Mouse (Mus musculus) intestine, embryonic 14.5 days (tissue): ENCODE results near the gene 4921539E11Rik. TPM values are rescaled to one million over a fixed set of nuclear protein-coding genes. Genes with fewer than 3 reads are reported as not detected.

Experiments
- ATAC-seq: fragments of 200-750 bp; cut with Nextera tagmentation; replicated peaks from 2 replicates; pipeline ENCODE4 v1.8.0; 2017; ENCODE audit warnings: low read depth, moderate number of reproducible peaks, moderate TSS enrichment, moderate library complexity; ENCODE audit not compliant: low FRiP score, low TSS enrichment
- DNase-seq: peaks from one replicate; pipeline ENCODE4 v3.0.0-alpha.2; 2018; ENCODE audit warnings: low spot score
- H3K27ac ChIP-seq: fragments of 300-500 bp; sonication (generic); 2 replicates; pipeline ENCODE4 v1.5.1; 2014; ENCODE audit warnings: low read depth, mild to moderate bottlenecking, control low read depth
- H3K27me3 ChIP-seq: fragments of 300-500 bp; sonication (generic); replicated peaks from 2 replicates; pipeline ENCODE4 v1.6.1; 2014; ENCODE audit warnings: low read length, control low read depth; ENCODE audit not compliant: control insufficient read depth, insufficient read depth
- H3K36me3 ChIP-seq: fragments of 300-500 bp; sonication (generic); 2 replicates; pipeline ENCODE4 v1.6.1; 2014; ENCODE audit warnings: low read length, control low read depth; ENCODE audit not compliant: control insufficient read depth, insufficient read depth
- H3K4me1 ChIP-seq: fragments of 300-500 bp; sonication (generic); replicated peaks from 2 replicates; pipeline ENCODE4 v1.6.1; 2014; ENCODE audit warnings: low read length, control low read depth, mixed read lengths; ENCODE audit not compliant: control insufficient read depth, insufficient read depth
- H3K4me2 ChIP-seq: fragments of 300-500 bp; sonication (generic); 2 replicates; pipeline ENCODE4 v1.6.1; 2014; ENCODE audit warnings: low read length
- H3K4me3 ChIP-seq: fragments of 300-500 bp; sonication (generic); 2 replicates; pipeline ENCODE4 v1.5.1; 2014; ENCODE audit warnings: low read depth, low read length, control low read depth, mixed read lengths
- H3K9ac ChIP-seq: fragments of 300-500 bp; sonication (generic); 2 replicates; pipeline ENCODE4 v1.6.1; 2014; ENCODE audit warnings: mild to moderate bottlenecking, low read length
- H3K9me3 ChIP-seq: fragments of 300-500 bp; sonication (generic); 2 replicates; pipeline ENCODE4 v1.6.1; 2016; ENCODE audit warnings: low read length, control low read depth; ENCODE audit not compliant: control insufficient read depth
- WGBS: fragments of 180-500 bp; shearing (Covaris S2); extraction: QIAGEN DNeasy Blood & Tissue Kit; methylation state at CpG from one replicate; pipeline ENCODE4 v1.1.7; 2014; 5-methylcytosine and 5-hydroxymethylcytosine counted together
- polyA plus RNA-seq: library from polyadenylated mRNA; unstranded; fragments of >200 nt; fragmentation: Nextera tagmentation; extraction: Ambion mirVana; gene quantifications from 2 replicates; pipeline ENCODE4 v1.2.1, GENCODE M21; 2014

4921539E11Rik gene
- not detected in 2 replicates for polyA plus RNA-seq

DNA sequence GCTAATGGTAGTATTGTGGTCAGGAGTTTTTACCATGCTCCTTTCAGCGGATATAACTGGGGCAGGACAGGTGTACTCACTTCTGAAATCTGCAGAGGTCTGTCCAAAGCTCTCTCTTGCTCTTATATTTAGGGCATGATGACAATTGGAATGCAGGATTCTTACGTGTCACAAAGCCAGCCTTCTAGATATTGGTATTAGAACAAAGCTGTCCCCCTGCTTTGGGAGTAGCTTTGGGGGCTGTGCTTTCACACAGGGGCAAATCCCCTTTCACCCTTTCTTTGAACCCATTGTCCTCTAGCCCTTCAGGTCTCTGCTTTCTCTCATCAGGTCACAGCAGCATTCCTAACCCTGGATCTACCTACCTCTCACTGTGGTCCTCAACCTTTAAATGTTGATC is at the start of gene 4921539E11Rik:
4921539E11Rik (minus strand) TSS at position 101 of the 400 bp plus-strand sequence.
- Histone ChIP-seq H3K9ac (no peak within 1 kb of the TSS), H3K27me3 (no peaks in the 10 kb centered on the region), H3K4me3 (no peak within 1 kb of the TSS), H3K36me3 (no peaks in the 10 kb centered on the region), H3K4me1 (no peaks in the 10 kb centered on the region), H3K9me3 (no peaks in the 10 kb centered on the region), H3K4me2 (no peak within 1 kb of the TSS), H3K27ac (no peak within 1 kb of the TSS)
- ATAC-seq (no peak), DNase-seq (no peak)
- 79% methylated on average over 2 of the region's 2 CpGs for WGBS

DNA sequence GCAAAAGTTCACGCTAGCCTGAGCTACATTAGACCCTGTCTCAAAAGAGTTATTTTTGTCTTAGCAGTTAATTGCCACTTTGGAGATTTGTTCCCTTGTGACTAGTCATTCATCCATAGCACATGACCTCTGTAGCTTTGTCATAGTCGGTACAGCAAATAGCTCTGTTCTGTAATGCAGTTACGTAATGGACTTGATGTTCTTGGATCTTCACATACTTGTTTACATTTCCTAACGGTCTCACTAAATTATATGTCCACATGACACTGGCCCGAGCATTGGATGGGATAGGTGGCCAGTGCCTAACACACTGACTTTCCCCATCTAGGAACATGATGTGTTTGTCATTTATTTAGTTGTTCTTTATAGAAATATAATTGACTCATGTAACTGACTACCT is 44.5 kb upstream of the 4921539E11Rik start:
- Histone ChIP-seq H3K9ac (no peak overlapping the region), H3K4me3 (no peak overlapping the region), H3K4me2 (no peak overlapping the region), H3K27me3 (no peaks in the 10 kb centered on the region), H3K36me3 (peaks cover 12% of the 10 kb centered on the region), H3K27ac (no peak overlapping the region), H3K4me1 (no peaks in the 10 kb centered on the region), H3K9me3 (no peaks in the 10 kb centered on the region)
- ATAC-seq (no peak), DNase-seq (no peak)
- 76% methylated on average over 5 of the region's 5 CpGs for WGBS

DNA sequence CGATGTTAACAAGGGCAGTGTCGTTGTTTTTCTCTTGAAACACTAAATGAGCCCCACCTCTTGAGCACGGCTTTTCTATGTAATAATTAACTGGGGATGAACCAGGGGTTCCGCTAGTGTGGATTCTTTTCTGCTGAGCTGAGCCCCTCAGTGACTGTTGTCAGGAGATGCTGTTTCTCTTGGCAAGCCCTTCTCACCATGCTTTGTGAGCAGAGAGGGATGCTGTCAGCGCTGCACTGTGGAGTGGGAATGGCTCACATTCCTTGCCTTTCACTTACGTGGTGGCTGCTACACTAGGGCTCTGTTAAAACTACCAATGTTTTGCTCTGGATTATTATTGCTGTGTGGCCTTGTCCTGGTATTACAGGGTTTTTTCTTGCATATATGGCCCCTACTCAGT is 38.7 kb upstream of the 4921539E11Rik start:
- WGBS = 69% methylated on average over 6 of the region's 6 CpGs
- H3K27me3 ChIP-seq = no peaks in the 10 kb centered on the region
- ATAC-seq (no peak), DNase-seq (no peak)
- H3K4me1 ChIP-seq = peaks cover 5% of the 10 kb centered on the region; the same call in 1 of the 2 replicates
- peaks cover 12% of the 10 kb centered on the region for H3K36me3 ChIP-seq
- H3K9me3 ChIP-seq = no peaks in the 10 kb centered on the region
- H3K4me3 ChIP-seq = no peak overlapping the region
- no peak overlapping the region for H3K9ac ChIP-seq
- H3K4me2 ChIP-seq = no peak overlapping the region
- no peak overlapping the region for H3K27ac ChIP-seq

DNA sequence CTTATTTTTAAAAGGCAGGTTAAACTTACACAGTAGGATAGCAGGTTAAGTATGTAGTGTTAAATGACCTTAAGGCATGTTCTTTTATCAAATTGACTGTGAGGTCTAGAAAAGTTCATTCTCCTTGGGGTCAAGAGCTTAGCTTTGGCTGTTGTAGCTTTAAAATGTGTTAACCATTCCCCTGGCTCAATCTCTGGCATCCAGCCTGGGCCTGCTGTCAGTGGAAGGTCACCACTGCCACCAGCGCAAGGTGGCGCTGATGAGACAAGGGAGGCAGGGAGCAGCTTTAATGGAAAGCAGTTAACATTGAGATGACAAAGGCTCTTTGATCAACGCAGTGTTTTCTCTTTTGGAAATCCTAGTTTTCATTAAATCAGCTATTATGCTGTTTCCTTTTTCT is 36.3 kb upstream of the 4921539E11Rik start:
- DNase-seq = no peak
- H3K36me3 ChIP-seq = peaks cover 9% of the 10 kb centered on the region
- no peak overlapping the region for H3K9ac ChIP-seq
- ATAC-seq = no peak
- no peak overlapping the region for H3K4me3 ChIP-seq
- H3K27ac ChIP-seq = no peak overlapping the region
- WGBS = 74% methylated on average over 3 of the region's 3 CpGs
- H3K4me1 ChIP-seq = peaks cover 5% of the 10 kb centered on the region; the same call in 1 of the 2 replicates
- no peak overlapping the region for H3K4me2 ChIP-seq
- no peaks in the 10 kb centered on the region for H3K27me3 ChIP-seq
- no peaks in the 10 kb centered on the region for H3K9me3 ChIP-seq

DNA sequence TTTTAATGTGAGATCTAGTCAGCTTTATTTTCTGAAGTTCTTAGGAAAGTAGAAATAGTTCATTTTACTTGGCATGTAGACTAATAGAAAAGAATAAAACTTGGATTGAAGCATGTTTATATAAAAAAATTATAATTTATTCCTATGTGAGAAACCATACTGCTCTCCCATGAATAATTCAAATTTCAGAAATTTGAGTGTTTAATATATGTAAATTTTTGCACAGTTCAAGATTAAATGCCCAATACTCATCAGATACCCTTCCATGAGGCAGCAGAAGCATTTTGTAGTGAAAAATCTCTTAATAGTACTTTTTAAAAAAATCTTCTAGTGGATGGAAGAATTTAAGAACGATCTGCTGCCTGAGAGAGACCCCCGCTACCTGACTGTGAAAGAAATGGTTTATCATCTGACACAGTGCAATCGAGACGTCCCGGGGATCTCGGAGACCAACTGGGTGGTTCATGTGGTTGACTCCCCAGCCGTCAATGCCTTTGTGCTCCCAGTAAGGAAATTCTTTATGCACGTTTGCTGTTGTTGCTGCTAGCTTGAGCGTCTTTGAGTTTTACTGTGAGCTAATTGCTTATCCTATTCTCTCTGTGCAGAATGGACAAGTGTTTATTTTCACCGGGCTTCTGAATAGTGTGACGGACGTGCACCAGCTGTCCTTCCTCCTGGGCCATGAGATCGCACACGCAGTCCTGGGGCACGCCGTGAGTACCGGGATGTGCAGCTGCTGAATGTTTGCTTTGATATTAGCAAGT is 34.2 kb upstream of the 4921539E11Rik start:
- Histone ChIP-seq H3K27me3 (no peaks in the 10 kb centered on the region), H3K4me1 (peaks cover 5% of the 10 kb centered on the region; the same call in 1 of the 2 replicates), H3K36me3 (peaks cover 8% of the 10 kb centered on the region; the same call in 1 of the 2 replicates), H3K4me3 (no peak overlapping the region), H3K4me2 (peak overlapping the region; percentile 13; the same call in 1 of the 2 replicates), H3K27ac (no peak overlapping the region), H3K9ac (no peak overlapping the region), H3K9me3 (no peaks in the 10 kb centered on the region)
- 34% methylated on average over 17 of the region's 17 CpGs for WGBS
- ATAC-seq (no peak), DNase-seq (no peak)

DNA sequence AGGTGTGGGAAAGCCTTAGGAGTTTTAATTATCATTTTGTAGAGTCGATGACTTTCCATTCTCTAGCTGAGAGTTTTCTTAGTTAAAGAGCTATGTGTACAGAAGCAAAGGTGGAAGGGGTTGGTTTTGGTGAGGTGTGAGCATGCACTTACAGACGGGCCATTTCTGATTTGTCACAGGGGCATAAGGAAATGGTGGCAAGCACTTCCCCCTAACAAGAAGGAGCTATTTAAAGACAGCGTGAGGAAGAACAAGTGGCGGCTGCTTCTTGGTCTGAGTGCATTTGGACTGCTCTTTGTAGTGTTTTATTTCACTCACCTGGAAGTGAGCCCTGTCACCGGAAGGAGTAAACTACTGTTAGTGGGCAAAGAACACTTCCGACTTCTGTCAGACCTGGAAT is 30.8 kb upstream of the 4921539E11Rik start:
- H3K9ac ChIP-seq = no peak overlapping the region
- peaks cover 5% of the 10 kb centered on the region; the same call in 1 of the 2 replicates for H3K4me1 ChIP-seq
- H3K4me3 ChIP-seq = no peak overlapping the region
- H3K4me2 ChIP-seq = no peak overlapping the region
- no peaks in the 10 kb centered on the region for H3K9me3 ChIP-seq
- H3K27me3 ChIP-seq = no peaks in the 10 kb centered on the region
- no peak for DNase-seq
- no peak overlapping the region for H3K27ac ChIP-seq
- ATAC-seq = no peak
- H3K36me3 ChIP-seq = peaks cover 8% of the 10 kb centered on the region; the same call in 1 of the 2 replicates
- WGBS = 74% methylated on average over 6 of the region's 6 CpGs

DNA sequence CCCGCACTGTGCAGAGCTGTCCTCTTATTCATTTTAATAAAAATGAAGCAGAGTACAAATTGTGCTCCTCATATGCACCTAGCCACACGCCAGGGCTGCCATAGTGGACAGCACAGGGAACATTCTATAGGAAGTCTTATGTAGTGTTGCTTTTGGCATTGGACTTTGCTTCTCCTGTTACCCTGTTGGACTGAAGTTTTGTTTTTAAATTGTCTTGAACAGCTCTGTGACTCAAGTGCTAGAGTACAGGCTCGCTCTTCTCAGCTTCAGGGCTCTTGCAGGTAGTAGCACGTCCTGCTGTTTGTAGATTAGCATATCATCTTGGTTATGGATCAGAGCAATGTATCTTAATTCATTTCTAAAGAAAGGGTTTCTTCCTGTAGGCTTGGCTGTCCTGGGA is 25.2 kb upstream of the 4921539E11Rik start:
- 93% methylated on average over 4 of the region's 4 CpGs for WGBS
- H3K9ac ChIP-seq = no peak overlapping the region
- H3K27me3 ChIP-seq = no peaks in the 10 kb centered on the region
- H3K4me3 ChIP-seq = no peak overlapping the region
- DNase-seq (no peak), ATAC-seq (no peak)
- H3K9me3 ChIP-seq = no peaks in the 10 kb centered on the region
- H3K4me2 ChIP-seq = no peak overlapping the region
- H3K27ac ChIP-seq = no peak overlapping the region
- H3K36me3 ChIP-seq = no peaks in the 10 kb centered on the region
- H3K4me1 ChIP-seq = peaks cover 4% of the 10 kb centered on the region

DNA sequence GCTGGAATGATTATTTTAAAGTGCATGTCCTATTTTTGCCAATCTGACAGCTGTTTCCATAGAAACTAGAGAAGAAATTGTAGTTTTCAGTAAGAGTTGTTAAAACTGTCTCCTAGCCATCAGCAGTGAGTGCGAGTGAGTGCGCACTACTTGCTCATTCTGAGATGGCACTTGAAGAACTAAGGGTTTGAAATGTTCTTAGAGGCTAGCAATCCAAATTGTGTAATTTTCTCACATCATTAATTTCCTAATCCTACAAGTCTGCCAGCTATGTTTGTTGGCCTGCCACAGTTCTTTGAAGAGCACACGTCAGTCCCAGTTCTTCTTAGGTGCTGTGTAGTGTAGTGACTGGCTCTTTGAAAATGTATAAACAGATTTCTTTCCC is 23.9 kb upstream of the 4921539E11Rik start:
- Histone ChIP-seq H3K9ac (peak overlapping the region; percentile 76; the same call in 1 of the 2 replicates), H3K27ac (peak overlapping the region; percentile 96; the same call in 1 of the 2 replicates)
- 50% methylated on average over 3 of the region's 3 CpGs for WGBS

More for the DNA sequence above, 23.9 kb upstream of the 4921539E11Rik start:
- Histone ChIP-seq H3K27me3 (no peaks in the 10 kb centered on the region), H3K9me3 (no peaks in the 10 kb centered on the region), H3K36me3 (no peaks in the 10 kb centered on the region), H3K4me1 (peaks cover 4% of the 10 kb centered on the region), H3K4me2 (peak overlapping the region; percentile 58), H3K4me3 (peak overlapping the region; percentile 64)
- ATAC-seq (no peak), DNase-seq (no peak)
